Mouse (Mus musculus) small intestine, adult 2 months (tissue): ENCODE data around the gene Ppp1r2.

Source experiments
- CTCF ChIP-seq: fragments of 200-500 bp; IDR thresholded peaks from 2 replicates; pipeline ENCODE4 v1.5.1; 2012; ENCODE audit warnings: low read depth, mild to moderate bottlenecking, control low read depth, inconsistent platforms, low read length, moderate library complexity, mixed read lengths; ENCODE audit not compliant: insufficient replicate concordance, insufficient read length; ENCODE audit errors: extremely low read depth
- POLR2A ChIP-seq: fragments of 200-500 bp; IDR thresholded peaks from 2 replicates; pipeline ENCODE4 v1.6.1; 2012; ENCODE audit warnings: low read depth, mild to moderate bottlenecking, control low read depth, inconsistent platforms, low read length, moderate library complexity

GRCm38 (mm10) chr16:31300883-31301532 is 25.9 kb upstream of the Ppp1r2 start:
- TF ChIP-seq CTCF = no peak
- no peak for TF ChIP-seq POLR2A
